Mouse (Mus musculus): ENCODE data around the gene Cyp3a25. TPM values are rescaled to one million over a fixed set of nuclear protein-coding genes. Genes with fewer than 3 reads are reported as not detected.

Cyp3a25 gene
- total RNA-seq (2023) = not detected

DNA sequence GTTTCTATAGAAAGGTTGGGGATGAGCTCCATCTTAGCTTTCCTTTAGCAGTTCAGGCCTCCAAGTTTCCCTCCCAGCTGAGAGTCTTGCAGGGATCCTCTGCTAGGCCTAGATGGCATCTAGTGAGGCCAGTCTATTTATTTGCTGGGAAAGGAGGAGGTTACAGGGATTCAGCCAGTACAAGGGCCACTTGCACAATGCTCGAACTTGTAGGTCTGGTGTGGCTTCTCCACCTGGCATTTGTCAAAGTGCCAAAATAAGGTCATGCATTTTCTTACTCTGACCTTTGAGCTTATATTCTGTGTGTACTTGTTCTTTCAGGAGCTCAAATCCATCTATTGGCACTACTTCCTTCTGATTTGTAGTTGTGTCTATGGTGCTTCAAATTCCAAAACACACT lies at the start of gene Cyp3a25:
TSS of gene Cyp3a25 (minus strand) at position 110 of the 400 bp plus-strand sequence.

Other genes starting within 250 kb of the Cyp3a25 start
- not detected for gene Cyp3a44, start 203.7 kb downstream of the Cyp3a25 start, total RNA-seq (2023)
- gene Cyp3a11, start 129.7 kb downstream of the Cyp3a25 start, total RNA-seq (2023) = not detected
- not detected for gene Cyp3a59, start 69.6 kb upstream of the Cyp3a25 start, total RNA-seq (2023)
- not detected for gene Gm5565, start 150.9 kb upstream of the Cyp3a25 start, total RNA-seq (2023)
- not detected for gene Gm6309, start 161.1 kb upstream of the Cyp3a25 start, total RNA-seq (2023)
- 1 to 10 TPM; 1.3 to 1.9 TPM for gene 1700001J03Rik, start 175.7 kb upstream of the Cyp3a25 start, total RNA-seq (2023)
- gene Rnf6, start 211.9 kb upstream of the Cyp3a25 start, total RNA-seq (2023) = 10 to 100 TPM; 46.2 to 46.7 TPM
- 10 to 100 TPM; 58.0 to 61.0 TPM for gene Cdk8, start 221.6 kb upstream of the Cyp3a25 start, total RNA-seq (2023)